Mouse (Mus musculus): ENCODE measurements around the gene Mdm4. TPM values are rescaled to one million over a fixed set of nuclear protein-coding genes. Genes with fewer than 3 reads are reported as not detected.
"Not testable (repeated sequence)": the region's sequence is repeated elsewhere in the genome, so short reads cannot be mapped to it uniquely, and the experiment has no call there.

Gene Mdm4
- polyA plus RNA-seq, 2 experiments, result 45.6 to 132 TPM

- Histone ChIP-seq H3K9ac (ENCODE audit: low read depth, low read length, severe bottlenecking) (no peak overlapping the region), H3K4me3 (replicated peaks; ENCODE audit: low read length) (no peak overlapping the region), H3K27me3 (ENCODE audit: control insufficient read depth, insufficient read depth, low read length) (no peaks in the 10 kb centered on the region), H3K36me3 (ENCODE audit: control insufficient read depth, insufficient read depth, low read length) (no peaks in the 10 kb centered on the region), H3K27ac (replicated peaks; ENCODE audit: low read depth, low read length) (no peak overlapping the region), H3K9me3 (ENCODE audit: control insufficient read depth, low read length) (no peaks in the 10 kb centered on the region), H3K4me2 (replicated peaks; ENCODE audit: low read depth, low read length, severe bottlenecking) (no peak overlapping the region), H3K4me1 (ENCODE audit: control insufficient read depth, insufficient read depth, low read length) (peaks cover 6% of the 10 kb centered on the region)
- ATAC-seq (ENCODE audit: low FRiP score, low read depth) (no peak), DNase-seq (ENCODE audit: low spot score) (no peak)
- TF ChIP-seq POLR2A (IDR thresholded peaks at IDR 0.05; ENCODE audit: borderline replicate concordance, extremely low read depth, insufficient read depth, insufficient read length), result no peak
- 94% methylated on average over 2 of the region's 2 CpGs for WGBS
These were observed 3.2 kb downstream of the Mdm4 start for GRCm38 (mm10) chr1:133027126-133027525.

GRCm38 (mm10) chr1:133025796-133026190 lies 4.6 kb downstream of the Mdm4 start:
- peak overlapping the region; percentile 91 for H3K27ac ChIP-seq (replicated peaks; ENCODE audit: low read depth, low read length)

GRCm38 (mm10) chr1:133025051-133025795 lies 5.1 kb downstream of the Mdm4 start:
- WGBS, result under 1% methylated on average over 40 of the region's 40 CpGs
- H3K27me3 ChIP-seq (ENCODE audit: control insufficient read depth, insufficient read depth, low read length), result no peaks in the 10 kb centered on the region
- ATAC-seq (ENCODE audit: low FRiP score, low read depth) (peak; percentile 96), DNase-seq (ENCODE audit: low spot score) (peak; percentile 98)
- H3K4me2 ChIP-seq (replicated peaks; ENCODE audit: low read depth, low read length, severe bottlenecking), result peak overlapping the region; percentile 66
- peaks cover 6% of the 10 kb centered on the region for H3K4me1 ChIP-seq (ENCODE audit: control insufficient read depth, insufficient read depth, low read length)
- peak; percentile 42; the same call in 1 of the 2 replicates for TF ChIP-seq POLR2A (IDR thresholded peaks at IDR 0.05; ENCODE audit: borderline replicate concordance, extremely low read depth, insufficient read depth, insufficient read length)
- 0 out of 2 replicates have a peak, but pooled peaks cover 3% of the 10 kb centered on the region for H3K36me3 ChIP-seq (ENCODE audit: control insufficient read depth, insufficient read depth, low read length)
- H3K4me3 ChIP-seq (replicated peaks; ENCODE audit: low read length), result peak overlapping the region; percentile 95
- H3K27ac ChIP-seq (replicated peaks; ENCODE audit: low read depth, low read length), result peak overlapping the region; percentile 91
- H3K9ac ChIP-seq (ENCODE audit: low read depth, low read length, severe bottlenecking), result peak overlapping the region; percentile 94
- no peaks in the 10 kb centered on the region for H3K9me3 ChIP-seq (ENCODE audit: control insufficient read depth, low read length)

More at GRCm38 (mm10) chr1:133025796-133026190, 4.6 kb downstream of the Mdm4 start:
- Histone ChIP-seq H3K4me3 (replicated peaks; ENCODE audit: low read length) (peak overlapping the region; percentile 95), H3K9ac (ENCODE audit: low read depth, low read length, severe bottlenecking) (peak overlapping the region; percentile 94), H3K4me2 (replicated peaks; ENCODE audit: low read depth, low read length, severe bottlenecking) (peak overlapping the region; percentile 37; the same call in 1 of the 2 replicates)
- not testable (repeated sequence) for ATAC-seq (ENCODE audit: low FRiP score, low read depth); H3K9me3 ChIP-seq (ENCODE audit: control insufficient read depth, low read length); H3K27me3 ChIP-seq (ENCODE audit: control insufficient read depth, insufficient read depth, low read length); H3K4me1 ChIP-seq (ENCODE audit: control insufficient read depth, insufficient read depth, low read length); H3K36me3 ChIP-seq (ENCODE audit: control insufficient read depth, insufficient read depth, low read length); DNase-seq (ENCODE audit: low spot score)
- WGBS, result 32% methylated on average over 23 of the region's 23 CpGs

GRCm38 (mm10) chr1:133024426-133024825 lies 5.9 kb downstream of the Mdm4 start:
- no peak for DNase-seq (ENCODE audit: low spot score)
- no peak for ATAC-seq (ENCODE audit: low FRiP score, low read depth)
- no peak for TF ChIP-seq POLR2A (IDR thresholded peaks at IDR 0.05; ENCODE audit: borderline replicate concordance, extremely low read depth, insufficient read depth, insufficient read length)
- Histone ChIP-seq H3K36me3 (ENCODE audit: control insufficient read depth, insufficient read depth, low read length) (0 out of 2 replicates have a peak, but pooled peaks cover 3% of the 10 kb centered on the region), H3K4me2 (replicated peaks; ENCODE audit: low read depth, low read length, severe bottlenecking) (peak overlapping the region; percentile 66), H3K9me3 (ENCODE audit: control insufficient read depth, low read length) (no peaks in the 10 kb centered on the region), H3K4me1 (ENCODE audit: control insufficient read depth, insufficient read depth, low read length) (peaks cover 6% of the 10 kb centered on the region), H3K27me3 (ENCODE audit: control insufficient read depth, insufficient read depth, low read length) (no peaks in the 10 kb centered on the region), H3K27ac (replicated peaks; ENCODE audit: low read depth, low read length) (peak overlapping the region; percentile 91; the same call in 1 of the 2 replicates), H3K4me3 (replicated peaks; ENCODE audit: low read length) (peak overlapping the region; percentile 95), H3K9ac (ENCODE audit: low read depth, low read length, severe bottlenecking) (peak overlapping the region; percentile 94)
- WGBS, result 34% methylated on average over 7 of the region's 7 CpGs

GRCm38 (mm10) chr1:133023723-133024122 lies 6.6 kb downstream of the Mdm4 start:
- 94% methylated on average over 3 of the region's 3 CpGs for WGBS
- peak overlapping the region; percentile 66; the same call in 1 of the 2 replicates for H3K4me2 ChIP-seq (replicated peaks; ENCODE audit: low read depth, low read length, severe bottlenecking)
- H3K4me1 ChIP-seq (ENCODE audit: control insufficient read depth, insufficient read depth, low read length); H3K27me3 ChIP-seq (ENCODE audit: control insufficient read depth, insufficient read depth, low read length); H3K27ac ChIP-seq (replicated peaks; ENCODE audit: low read depth, low read length); ATAC-seq (ENCODE audit: low FRiP score, low read depth); DNase-seq (ENCODE audit: low spot score); H3K36me3 ChIP-seq (ENCODE audit: control insufficient read depth, insufficient read depth, low read length); H3K9me3 ChIP-seq (ENCODE audit: control insufficient read depth, low read length); H3K9ac ChIP-seq (ENCODE audit: low read depth, low read length, severe bottlenecking): not testable (repeated sequence)
- H3K4me3 ChIP-seq (replicated peaks; ENCODE audit: low read length), result peak overlapping the region; percentile 95

GRCm38 (mm10) chr1:133021971-133022370 lies 8.4 kb downstream of the Mdm4 start:
- H3K9me3 ChIP-seq (ENCODE audit: control insufficient read depth, low read length); ATAC-seq (ENCODE audit: low FRiP score, low read depth); DNase-seq (ENCODE audit: low spot score); H3K4me1 ChIP-seq (ENCODE audit: control insufficient read depth, insufficient read depth, low read length); H3K27ac ChIP-seq (replicated peaks; ENCODE audit: low read depth, low read length); H3K27me3 ChIP-seq (ENCODE audit: control insufficient read depth, insufficient read depth, low read length); H3K9ac ChIP-seq (ENCODE audit: low read depth, low read length, severe bottlenecking); H3K4me3 ChIP-seq (replicated peaks; ENCODE audit: low read length); H3K4me2 ChIP-seq (replicated peaks; ENCODE audit: low read depth, low read length, severe bottlenecking): not testable (repeated sequence)
- 97% methylated on average over 2 of the region's 2 CpGs for WGBS
- peaks cover 18% of the 10 kb centered on the region for H3K36me3 ChIP-seq (ENCODE audit: control insufficient read depth, insufficient read depth, low read length)
